Mouse (Mus musculus) G1E (cell line): ENCODE data around the gene Ap2a1.

ENCODE experiments used
- CTCF ChIP-seq: IDR thresholded peaks from 2 replicates; pipeline ENCODE4 v1.5.1; 2012; ENCODE audit warnings: low read depth, low read length, inconsistent platforms, mixed read lengths
- GATA1 ChIP-seq: IDR thresholded peaks from 2 replicates; pipeline ENCODE4 v1.6.1; 2012; ENCODE audit warnings: borderline replicate concordance, low read length, inconsistent platforms, mixed read lengths
- GATA2 ChIP-seq: IDR thresholded peaks from 2 replicates; pipeline ENCODE4 v1.6.1; 2012; ENCODE audit warnings: low read depth, low read length, inconsistent platforms, borderline replicate concordance
- POLR2AphosphoS5 ChIP-seq: IDR thresholded peaks from 2 replicates; pipeline ENCODE4 v1.6.1; 2012; ENCODE audit warnings: low read depth, low read length, inconsistent platforms; ENCODE audit not compliant: insufficient replicate concordance

GRCm38 (mm10) chr7:44895593-44896434, 33.5 kb downstream of the Ap2a1 start, which contains the start of gene Fuz:
- TF ChIP-seq CTCF (no peak), GATA1 (no peak), GATA2 (no peak), POLR2AphosphoS5 (no peak)
